Mouse (Mus musculus) brain, embryonic 14.5 days (tissue): Measurements from ENCODE around the gene Rab37. TPM values are rescaled to one million over a fixed set of nuclear protein-coding genes. Genes with fewer than 3 reads are reported as not detected.

Experiments
- DNase-seq: peaks from one replicate; pipeline ENCODE4 v3.0.0-alpha.2; 2011; ENCODE audit warnings: low read depth
- CTCF ChIP-seq: fragments of 200-500 bp; IDR thresholded peaks from 2 replicates; pipeline ENCODE4 v1.5.1; 2012; ENCODE audit warnings: inconsistent platforms, mild to moderate bottlenecking, moderate library complexity, borderline replicate concordance; ENCODE audit not compliant: insufficient read depth, insufficient read length; ENCODE audit errors: extremely low read depth
- POLR2A ChIP-seq: fragments of 200-500 bp; IDR thresholded peaks from 2 replicates; pipeline ENCODE4 v1.6.1; 2012; ENCODE audit warnings: mild to moderate bottlenecking, inconsistent platforms, borderline replicate concordance; ENCODE audit not compliant: poor library complexity, insufficient read depth, insufficient read length, severe bottlenecking; ENCODE audit errors: extremely low read depth
- polyA plus RNA-seq: library from polyadenylated mRNA; depleted of rRNA; stranded (reverse); fragments of >200 nt; gene quantifications from 2 replicates; pipeline ENCODE4 v1.2.3, GENCODE M21; 2012

Gene Rab37
- polyA plus RNA-seq, 1 experiment, result 0.89 TPM

GRCm38 (mm10) chr11:115075407-115075806 is 15.8 kb upstream of the Rab37 start:
- DNase-seq, result no peak
- no peak for TF ChIP-seq CTCF
- TF ChIP-seq POLR2A, result no peak

- no peak for DNase-seq
- TF ChIP-seq CTCF (no peak), POLR2A (no peak)
Measured at GRCm38 (mm10) chr11:115075859-115076258, 15.4 kb upstream of the Rab37 start.

- TF ChIP-seq POLR2A, result no peak
- no peak for TF ChIP-seq CTCF
- no peak for DNase-seq
Measured at GRCm38 (mm10) chr11:115077436-115077835, 13.8 kb upstream of the Rab37 start.

GRCm38 (mm10) chr11:115078680-115079079 is 12.6 kb upstream of the Rab37 start:
- no peak for DNase-seq
- no peak for TF ChIP-seq POLR2A
- TF ChIP-seq CTCF, result no peak

GRCm38 (mm10) chr11:115080886-115081285 is 10.3 kb upstream of the Rab37 start:
- TF ChIP-seq POLR2A, result no peak
- peak; percentile 84; the same call in 1 of the 2 replicates for TF ChIP-seq CTCF
- peak; percentile 82 for DNase-seq

- no peak for TF ChIP-seq CTCF
- TF ChIP-seq POLR2A, result no peak
- no peak for DNase-seq
Measured at GRCm38 (mm10) chr11:115081373-115081772, 9.9 kb upstream of the Rab37 start.

GRCm38 (mm10) chr11:115082196-115082595 is 9.0 kb upstream of the Rab37 start:
- TF ChIP-seq CTCF (no peak), POLR2A (no peak)
- DNase-seq, result no peak

- TF ChIP-seq CTCF, result peak; percentile 98
- no peak for TF ChIP-seq POLR2A
- peak; percentile 85 for DNase-seq
Measured at GRCm38 (mm10) chr11:115083376-115084139, 7.7 kb upstream of the Rab37 start.

GRCm38 (mm10) chr11:115084595-115084994 is 6.6 kb upstream of the Rab37 start:
- DNase-seq, result peak; percentile 39
- TF ChIP-seq POLR2A, result no peak
- no peak for TF ChIP-seq CTCF

GRCm38 (mm10) chr11:115085064-115085463 is 6.2 kb upstream of the Rab37 start:
- no peak for DNase-seq
- TF ChIP-seq POLR2A (no peak), CTCF (no peak)

GRCm38 (mm10) chr11:115086213-115086612 is 5.0 kb upstream of the Rab37 start:
- TF ChIP-seq CTCF (no peak), POLR2A (no peak)
- DNase-seq, result no peak

- no peak for DNase-seq
- TF ChIP-seq CTCF (peak; percentile 69), POLR2A (no peak)
Measured at GRCm38 (mm10) chr11:115089853-115090252, 1.4 kb upstream of the Rab37 start.
